Mouse (Mus musculus) embryonic fibroblast, embryonic 13.5 days (primary cell): ENCODE results near the gene Cbln3.

Experiments
- CTCF ChIP-seq: IDR thresholded peaks from 2 replicates; pipeline ENCODE4 v1.5.1; 2011; ENCODE audit warnings: mild to moderate bottlenecking, control low read depth, low read length, moderate library complexity, borderline replicate concordance; ENCODE audit not compliant: insufficient read depth
- POLR2A ChIP-seq: IDR thresholded peaks from 2 replicates; pipeline ENCODE4 v1.6.1; 2011; ENCODE audit warnings: low read depth, mild to moderate bottlenecking, control low read depth, low read length, moderate library complexity

- TF ChIP-seq POLR2A (no peak), CTCF (no peak)
Measured at GRCm38 (mm10) chr14:55862970-55863369, 21.2 kb downstream of the Cbln3 start.
